Mouse (Mus musculus) spleen, adult 2 months (tissue): ENCODE measurements around the gene Dgki. TPM values are rescaled to one million over a fixed set of nuclear protein-coding genes. Genes with fewer than 3 reads are reported as not detected.

Experiments used
- DNase-seq, 2 experiments: peaks; one replicate each; pipeline versions ENCODE4 v3.0.0 to v3.0.0-alpha.2; 2012 to 2021; ENCODE audit warnings: low spot score in 2 of 2, low read depth in 1 of 2
- H3K27ac ChIP-seq: fragments of 200-500 bp; 2 replicates; pipeline ENCODE4 v1.5.1; 2012; ENCODE audit warnings: low read length, inconsistent platforms; ENCODE audit not compliant: insufficient read depth
- H3K27me3 ChIP-seq: fragments of 200-500 bp; 2 replicates; pipeline ENCODE4 v1.6.1; 2012; ENCODE audit warnings: mild to moderate bottlenecking, moderate library complexity, low read length, inconsistent platforms; ENCODE audit not compliant: control insufficient read depth, insufficient read depth
- H3K36me3 ChIP-seq: fragments of 200-500 bp; 2 replicates; pipeline ENCODE4 v1.6.1; 2012; ENCODE audit warnings: mild to moderate bottlenecking, low read length, inconsistent platforms; ENCODE audit not compliant: control insufficient read depth, insufficient read depth
- H3K4me1 ChIP-seq: fragments of 200-500 bp; 2 replicates; pipeline ENCODE4 v1.6.1; 2011; ENCODE audit warnings: inconsistent platforms; ENCODE audit not compliant: control insufficient read depth, insufficient read depth, insufficient read length
- H3K4me3 ChIP-seq: fragments of 200-500 bp; 2 replicates; pipeline ENCODE4 v1.5.1; 2011; ENCODE audit warnings: mild to moderate bottlenecking, inconsistent platforms; ENCODE audit not compliant: insufficient read depth, insufficient read length; ENCODE audit errors: extremely low read depth
- CTCF ChIP-seq: fragments of 200-500 bp; IDR thresholded peaks from 2 replicates; pipeline ENCODE4 v1.5.1; 2011; ENCODE audit warnings: mild to moderate bottlenecking, inconsistent platforms; ENCODE audit not compliant: insufficient read depth, insufficient read length, insufficient replicate concordance; ENCODE audit errors: extremely low read depth
- POLR2A ChIP-seq: fragments of 200-500 bp; IDR thresholded peaks from 2 replicates; pipeline ENCODE4 v1.6.1; 2011; ENCODE audit warnings: low read depth, low read length, inconsistent platforms
- WGBS: fragments of 180-500 bp; shearing (Covaris S2); methylation state at CpG from one replicate; pipeline ENCODE4 v1.1.7; 2018; 5-methylcytosine and 5-hydroxymethylcytosine counted together
- polyA plus RNA-seq: library from polyadenylated mRNA; depleted of rRNA; stranded (reverse); fragments of >200 nt; gene quantifications from 2 replicates; pipeline ENCODE4 v1.2.3, GENCODE M21; 2012

The Dgki gene
- polyA plus RNA-seq, 1 experiment, result 0.70 TPM

DNA sequence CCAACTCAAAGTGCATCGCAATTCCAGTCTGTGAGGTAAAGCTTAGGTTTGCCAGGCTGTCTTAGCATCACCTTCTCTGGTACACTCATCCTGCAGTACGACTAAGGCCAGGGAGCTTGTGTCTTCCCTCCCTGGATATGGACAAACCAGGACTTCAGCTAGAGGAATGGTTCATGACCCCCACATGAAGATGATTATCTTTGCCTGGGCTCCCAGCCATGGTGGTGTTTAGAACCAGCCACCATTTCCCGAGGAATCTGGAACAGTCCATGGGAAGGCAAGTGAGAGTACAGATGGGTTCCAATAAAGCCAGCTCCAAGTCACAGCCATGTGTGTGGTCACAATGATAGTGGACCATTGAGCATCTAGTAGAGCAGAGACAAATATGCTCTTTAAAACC lies 427.1 kb downstream of the Dgki start:
- Histone ChIP-seq H3K36me3 (no peaks in the 10 kb centered on the region), H3K4me3 (no peak overlapping the region), H3K27ac (no peak overlapping the region), H3K27me3 (no peaks in the 10 kb centered on the region), H3K4me1 (no peaks in the 10 kb centered on the region)
- DNase-seq, result no peak
- 89% methylated on average over 3 of the region's 3 CpGs for WGBS
- TF ChIP-seq POLR2A, result no peak
- no peak for TF ChIP-seq CTCF

GRCm38 (mm10) chr6:36868217-36868616 lies 431.8 kb downstream of the Dgki start:
- WGBS, result 71% methylated on average over 4 of the region's 4 CpGs
- Histone ChIP-seq H3K4me3 (no peak overlapping the region), H3K27ac (no peak overlapping the region), H3K36me3 (no peaks in the 10 kb centered on the region), H3K4me1 (no peaks in the 10 kb centered on the region), H3K27me3 (no peaks in the 10 kb centered on the region)
- TF ChIP-seq CTCF (no peak), POLR2A (no peak)
- DNase-seq, result no peak

DNA sequence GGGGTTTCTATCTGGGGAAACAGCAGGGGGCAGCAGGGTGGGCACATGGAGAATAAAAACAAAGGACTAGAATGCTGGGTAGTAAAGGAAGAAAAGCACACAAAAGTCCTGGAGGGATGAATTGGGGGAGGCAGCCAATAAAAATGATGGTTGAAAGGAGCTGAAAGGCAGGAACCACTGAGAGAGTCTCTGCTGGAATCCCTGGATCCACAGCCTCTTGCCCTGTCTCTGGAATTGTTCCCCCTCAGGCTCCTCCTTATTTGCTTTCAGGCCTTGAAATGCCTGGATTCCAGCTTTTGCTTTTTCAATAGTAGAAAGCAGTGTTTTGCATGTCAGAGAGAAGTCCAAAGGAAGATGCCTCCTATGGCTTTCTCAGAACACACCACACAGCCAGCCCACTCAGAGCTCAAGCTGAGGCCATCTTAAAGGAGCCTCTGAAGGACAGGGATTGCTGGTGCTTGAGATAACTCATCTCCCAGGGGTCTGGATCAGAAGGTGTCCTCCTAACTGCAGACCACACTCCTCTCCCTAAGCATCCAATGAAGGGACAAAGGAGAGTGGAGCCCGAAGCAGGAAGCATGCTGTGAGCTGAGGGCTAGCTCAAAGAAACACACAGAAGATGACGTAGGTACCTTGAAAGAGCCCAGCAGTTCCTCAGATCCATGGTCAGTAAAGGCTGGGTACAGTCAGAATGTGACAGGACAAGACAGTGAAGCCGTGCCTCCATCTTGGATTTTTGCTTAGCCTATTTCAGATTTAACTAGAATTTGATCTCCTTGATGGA lies 441.5 kb downstream of the Dgki start:
- no peaks in the 10 kb centered on the region for H3K27me3 ChIP-seq
- H3K4me3 ChIP-seq, result no peak overlapping the region
- H3K4me1 ChIP-seq, result no peaks in the 10 kb centered on the region
- no peak overlapping the region for H3K27ac ChIP-seq
- no peaks in the 10 kb centered on the region for H3K36me3 ChIP-seq
- 85% methylated on average over 3 of the region's 3 CpGs for WGBS
- TF ChIP-seq POLR2A (no peak), CTCF (no peak)
- DNase-seq, result no peak

GRCm38 (mm10) chr6:36857627-36858257 lies 442.2 kb downstream of the Dgki start:
- WGBS, result 72% methylated on average over 6 of the region's 6 CpGs
- no peaks in the 10 kb centered on the region for H3K36me3 ChIP-seq
- H3K4me3 ChIP-seq, result no peak overlapping the region
- no peak for DNase-seq
- no peak overlapping the region for H3K27ac ChIP-seq
- no peaks in the 10 kb centered on the region for H3K27me3 ChIP-seq
- TF ChIP-seq CTCF, result no peak
- TF ChIP-seq POLR2A, result no peak
- H3K4me1 ChIP-seq, result no peaks in the 10 kb centered on the region

GRCm38 (mm10) chr6:36850422-36851129 lies 449.4 kb downstream of the Dgki start:
- 84% methylated on average over 7 of the region's 7 CpGs for WGBS
- no peak for DNase-seq
- no peak for TF ChIP-seq CTCF
- no peak for TF ChIP-seq POLR2A
- no peaks in the 10 kb centered on the region for H3K27me3 ChIP-seq
- H3K36me3 ChIP-seq, result no peaks in the 10 kb centered on the region
- no peaks in the 10 kb centered on the region for H3K4me1 ChIP-seq
- no peak overlapping the region for H3K27ac ChIP-seq
- H3K4me3 ChIP-seq, result no peak overlapping the region

- H3K27me3 ChIP-seq, result no peaks in the 10 kb centered on the region
- no peak for DNase-seq
- WGBS, result 93% methylated on average over 1 of the region's 1 CpGs
- H3K27ac ChIP-seq, result no peak overlapping the region
- no peaks in the 10 kb centered on the region for H3K36me3 ChIP-seq
- H3K4me3 ChIP-seq, result no peak overlapping the region
- TF ChIP-seq POLR2A, result no peak
- no peak for TF ChIP-seq CTCF
- H3K4me1 ChIP-seq, result no peaks in the 10 kb centered on the region
Observed at GRCm38 (mm10) chr6:36845288-36845687, 454.7 kb downstream of the Dgki start.
